Mouse (Mus musculus): ENCODE data around the gene Pnpla6. TPM values are rescaled to one million over a fixed set of nuclear protein-coding genes. Genes with fewer than 3 reads are reported as not detected.

Pnpla6 gene
- 41.7 and 63.8 TPM in 2 replicates for total RNA-seq (2021)
- long read RNA-seq, full-length matches to known transcripts: 3 of 34 reads
- long read RNA-seq, partial matches to known transcripts: 17 of 34 reads
- long read RNA-seq, other reads (novel, unspliced or antisense): 14 of 34 reads

DNA sequence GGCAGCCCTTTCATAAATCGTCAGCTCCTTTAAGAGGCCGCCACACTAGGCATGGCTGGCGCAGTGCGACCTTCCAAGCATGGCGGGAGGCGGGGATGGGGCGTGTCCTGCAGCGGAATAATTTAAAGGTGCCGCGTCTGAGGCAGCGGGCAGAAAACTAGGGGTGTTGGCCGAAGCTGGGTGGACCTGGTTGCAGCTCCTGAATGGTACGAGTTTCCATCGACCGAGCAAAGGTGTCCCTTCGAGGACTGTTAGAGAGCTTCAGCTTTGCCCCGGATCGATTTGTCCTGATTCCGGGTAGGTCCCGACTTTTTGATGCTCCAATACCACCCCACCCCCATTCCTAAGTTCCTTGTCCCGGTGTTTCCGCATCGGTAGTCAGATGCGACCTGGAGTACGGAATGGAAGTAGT lies at the start of gene Pnpla6:
Gene Pnpla6, plus strand, starts transcription at position 125 of the 412 bp plus-strand sequence.
- DNase-seq: peak; percentile 91

DNA sequence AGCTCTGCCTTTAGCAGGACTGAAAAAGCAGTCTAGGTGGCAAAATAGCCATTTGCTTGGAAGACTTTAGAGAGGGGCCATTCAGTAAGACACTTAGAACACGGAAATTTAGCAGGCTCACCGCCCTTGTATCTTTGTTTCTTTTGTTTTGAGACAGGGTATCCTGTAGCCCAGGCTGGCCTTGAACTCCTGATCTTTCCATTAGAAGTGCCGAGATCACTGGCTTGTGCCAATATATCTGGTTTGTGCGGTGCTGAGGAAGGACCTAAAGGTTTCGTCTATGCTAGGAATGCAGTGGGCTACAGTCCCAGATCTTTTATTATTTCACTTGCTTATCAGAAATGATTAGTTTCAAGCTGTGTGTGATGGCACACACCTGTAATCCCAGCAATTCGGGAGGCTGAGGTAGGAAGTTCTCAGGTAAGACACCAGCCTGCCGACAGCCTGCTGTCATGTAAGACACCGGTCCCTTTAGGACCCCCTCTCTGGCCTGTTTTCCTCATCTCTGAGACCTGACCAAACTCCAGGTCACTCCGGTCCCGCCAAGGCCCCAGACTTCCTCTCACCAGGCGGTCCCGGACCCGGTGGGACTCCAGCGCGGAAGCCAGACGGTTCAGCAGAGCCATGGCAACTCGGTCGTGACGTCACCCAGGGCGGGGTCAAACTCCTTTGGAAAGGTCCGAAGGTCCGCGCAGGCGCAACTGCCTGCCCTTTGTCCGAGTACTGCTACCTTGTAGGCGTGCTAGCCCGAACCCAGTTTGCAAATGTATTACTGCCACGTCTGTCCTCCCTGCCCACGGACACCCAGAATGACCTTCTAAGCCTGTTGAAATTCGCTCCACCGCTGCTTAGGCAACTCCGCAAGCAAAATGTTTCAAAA lies 47.9 kb upstream of the Pnpla6 start, which contains the start of gene Pex11g:
Gene Pex11g, minus strand, starts transcription at position 675 of the 880 bp plus-strand sequence.
- DNase-seq: peak; percentile 100

DNA sequence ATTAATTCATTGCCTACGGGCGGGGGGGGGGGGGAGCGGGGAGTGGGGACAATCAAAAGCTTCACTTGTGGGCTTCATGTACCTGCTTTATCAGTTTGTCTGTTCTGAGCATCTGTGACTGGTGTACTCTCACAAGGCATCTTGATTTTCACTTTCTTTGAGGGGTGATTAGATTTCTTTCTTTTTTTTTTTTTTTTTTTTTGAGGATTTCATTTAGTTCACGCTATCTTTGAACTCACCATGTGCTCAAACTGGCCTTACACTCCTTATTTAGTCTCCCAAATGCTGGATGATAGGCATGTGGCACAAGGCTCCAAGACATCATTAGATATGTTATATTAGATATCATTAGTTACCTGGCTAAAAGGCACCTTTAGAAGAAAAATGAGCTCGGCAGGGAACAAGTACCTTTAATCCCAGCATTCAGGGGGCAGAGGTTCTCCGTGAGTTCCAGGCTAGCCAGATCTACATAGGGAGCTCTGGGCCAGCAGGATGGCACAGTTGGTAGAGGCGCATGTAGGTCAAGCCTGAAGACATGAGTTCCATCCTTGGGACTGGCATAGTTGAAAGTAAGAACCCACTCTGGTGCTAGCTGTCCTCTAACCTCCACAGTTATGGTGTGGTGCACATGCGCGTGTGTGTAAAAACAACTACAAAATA lies 47.2 kb upstream of the Pnpla6 start:
- no peak for DNase-seq

DNA sequence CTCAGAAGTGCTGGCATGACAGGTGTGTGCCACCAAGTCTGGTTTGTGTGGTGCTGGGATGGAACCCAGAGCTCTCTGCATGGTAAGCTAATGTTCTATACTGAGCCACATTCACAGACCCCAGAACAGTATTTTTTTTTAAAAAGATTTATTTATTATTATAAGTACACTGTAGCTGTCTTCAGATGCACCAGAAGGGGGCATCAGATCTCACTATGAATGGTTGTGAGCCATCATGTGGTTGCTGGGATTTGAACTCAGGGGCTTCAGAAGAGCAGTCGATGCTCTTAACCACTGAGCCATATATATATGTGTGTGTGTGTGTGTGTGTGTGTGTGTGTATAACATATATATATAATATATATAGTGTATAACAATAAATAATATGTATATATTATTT lies 46.3 kb upstream of the Pnpla6 start:
- no peak for DNase-seq

DNA sequence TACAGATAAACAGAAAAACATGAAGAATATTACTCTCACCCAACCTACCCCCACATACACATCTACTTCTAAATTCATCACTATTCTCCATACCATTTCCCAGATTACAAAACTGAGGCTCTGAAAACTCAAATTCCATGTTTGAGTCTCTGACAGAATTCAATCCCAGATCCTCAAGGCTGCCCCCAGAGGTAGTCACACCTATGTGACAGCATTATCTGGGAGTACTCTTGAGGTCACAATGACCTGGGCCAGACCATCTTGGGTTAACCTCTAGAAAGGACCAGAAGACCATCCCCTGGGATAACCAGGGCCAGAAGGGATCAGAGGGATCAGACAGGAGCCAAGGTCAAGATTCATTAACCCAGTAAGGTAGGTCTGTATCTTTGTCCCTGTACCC lies 44.6 kb upstream of the Pnpla6 start, which contains the start of gene Tex45:
Gene Tex45, plus strand, starts transcription at position 301 of the 400 bp plus-strand sequence.
- no peak for DNase-seq

DNA sequence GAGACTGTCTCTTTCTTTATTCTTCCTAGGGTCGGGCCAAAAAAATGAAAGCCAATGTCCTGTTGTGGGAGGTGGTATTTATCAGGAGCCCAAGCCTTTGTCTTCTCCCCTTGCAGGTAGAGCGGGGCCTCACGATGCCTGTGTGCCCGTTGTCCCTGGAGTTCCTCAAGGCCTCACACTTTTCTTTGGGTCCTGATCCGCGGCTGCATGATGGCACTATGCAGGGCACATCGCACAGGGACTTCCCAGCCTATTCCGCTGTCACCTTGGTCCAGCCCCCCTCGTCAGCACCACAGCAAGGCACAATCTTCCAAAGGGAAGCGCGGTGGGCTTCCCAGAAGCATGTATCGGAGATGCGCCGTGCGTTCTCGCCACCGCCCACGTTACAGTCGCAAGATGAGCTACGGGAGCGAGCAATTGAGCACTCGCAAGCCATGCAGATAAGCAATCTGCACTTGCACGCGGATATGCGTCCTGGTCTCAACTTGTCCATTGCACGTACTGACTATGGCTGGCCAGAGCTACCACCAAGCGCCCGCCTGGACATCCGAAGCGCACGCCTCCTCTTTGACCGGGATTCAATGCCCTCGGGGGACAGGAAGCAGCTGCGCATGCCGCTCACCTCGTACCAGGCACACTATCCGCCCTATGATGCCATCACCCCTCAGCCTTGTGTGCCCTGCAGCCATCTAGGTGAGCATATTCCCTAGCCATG lies 39.3 kb upstream of the Pnpla6 start:
- no peak for DNase-seq

DNA sequence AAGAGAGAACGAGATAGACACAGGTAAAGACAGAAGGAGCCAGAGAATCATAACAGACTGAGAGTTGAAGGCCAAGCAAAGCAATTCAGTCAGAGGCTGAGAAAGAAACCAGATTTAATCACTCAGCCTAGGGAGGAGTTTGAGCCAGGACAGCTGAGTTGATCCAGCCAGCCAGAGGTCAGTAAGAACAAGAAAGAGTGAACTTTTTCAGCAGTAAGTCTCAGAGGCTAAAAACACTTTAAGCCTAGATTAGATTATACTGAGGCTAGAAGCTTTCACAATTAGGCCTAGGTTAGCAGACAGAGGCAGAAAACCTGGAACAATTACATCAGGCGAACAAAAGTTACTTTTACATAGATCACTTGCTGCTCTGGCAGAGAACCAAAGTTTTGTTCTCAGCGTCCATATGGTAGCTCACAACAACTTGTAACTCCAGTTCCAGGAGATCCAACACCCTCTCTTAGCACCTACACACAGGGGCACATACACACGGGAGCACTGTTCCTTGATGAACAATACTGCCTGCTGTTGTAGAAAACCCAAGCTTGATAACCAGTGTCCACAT lies 34.9 kb upstream of the Pnpla6 start:
- no peak for DNase-seq

DNA sequence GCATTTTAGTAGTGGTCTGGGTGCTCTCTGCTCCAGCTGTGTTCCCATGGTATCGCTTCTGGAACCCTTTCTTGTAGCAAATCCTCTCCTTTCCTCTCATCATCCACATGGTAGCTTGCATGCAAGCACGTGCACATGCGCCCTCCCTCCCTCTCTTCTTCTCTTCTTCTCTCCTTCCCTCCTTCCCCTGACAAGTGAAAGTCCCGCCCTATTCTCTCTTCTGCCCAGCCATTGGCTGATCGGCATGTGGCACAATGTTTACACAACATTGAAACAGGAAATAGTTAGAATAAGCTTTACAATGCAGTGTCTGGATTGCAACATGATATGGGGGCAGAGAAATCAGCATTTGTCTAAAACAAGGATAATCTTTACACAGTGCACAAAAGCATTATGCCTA lies 33.6 kb upstream of the Pnpla6 start:
- DNase-seq: no peak

DNA sequence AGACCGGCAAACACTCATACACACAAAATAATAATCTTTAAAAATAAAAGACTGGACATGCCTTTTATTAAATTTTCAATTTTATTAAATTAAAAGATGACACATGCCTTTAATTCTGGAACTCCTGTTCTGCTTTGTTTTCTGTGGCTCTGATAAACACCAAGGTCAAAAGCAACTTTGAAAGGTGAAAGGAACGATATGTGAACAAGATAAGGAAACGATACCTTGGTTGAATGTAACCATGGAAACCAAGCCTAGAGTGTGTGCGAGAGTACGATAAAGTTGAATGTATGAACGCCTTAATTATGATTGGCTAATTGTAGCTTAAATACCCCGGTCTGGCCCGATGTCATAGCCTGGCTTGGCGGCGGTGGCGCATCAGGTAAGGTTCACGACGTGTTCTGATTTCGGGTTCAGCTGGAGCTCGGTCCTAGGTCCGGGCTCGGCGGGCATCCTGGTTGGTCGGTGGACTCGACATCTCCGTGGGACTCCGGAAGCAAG lies 32.9 kb upstream of the Pnpla6 start:
- no peak for DNase-seq

DNA sequence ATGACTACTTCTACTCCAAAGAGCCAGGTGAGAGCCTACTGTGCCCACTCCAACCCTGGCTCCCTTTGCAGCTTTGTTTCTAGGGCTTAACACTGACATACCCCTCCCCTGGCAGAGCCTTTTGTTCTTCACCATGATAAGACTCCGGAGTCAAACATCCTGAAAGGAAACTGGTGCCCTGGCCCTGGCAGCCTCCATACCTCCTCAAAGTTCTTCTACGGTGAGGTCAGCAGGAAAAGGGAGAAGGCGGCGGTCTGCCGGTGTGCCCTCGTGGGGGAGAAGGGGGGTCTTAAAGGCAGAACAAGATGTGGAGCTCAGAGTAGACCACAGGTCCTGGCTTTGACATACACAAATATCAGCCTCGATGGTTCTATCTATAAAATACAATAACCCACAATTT lies 31.6 kb upstream of the Pnpla6 start:
- no peak for DNase-seq

DNA sequence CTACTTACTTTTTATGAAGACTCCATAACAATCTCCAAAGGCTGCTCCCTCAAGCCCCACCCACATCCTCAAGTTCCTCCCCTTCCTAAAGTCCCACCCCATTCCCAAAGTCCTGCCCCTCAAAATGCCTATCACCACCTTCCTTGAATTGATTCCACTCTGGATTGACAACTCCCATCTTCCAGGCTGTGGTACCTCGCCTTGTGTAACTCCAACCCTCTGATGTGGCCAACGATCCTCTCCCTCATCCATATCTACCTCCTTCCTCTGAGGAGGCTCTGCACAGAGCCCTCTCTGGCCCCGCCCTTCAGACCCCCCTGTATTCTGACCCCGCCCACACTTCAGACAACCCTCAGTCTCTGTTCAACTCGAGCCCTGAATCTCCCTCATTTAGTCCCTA lies 30.0 kb upstream of the Pnpla6 start:
- no peak for DNase-seq

DNA sequence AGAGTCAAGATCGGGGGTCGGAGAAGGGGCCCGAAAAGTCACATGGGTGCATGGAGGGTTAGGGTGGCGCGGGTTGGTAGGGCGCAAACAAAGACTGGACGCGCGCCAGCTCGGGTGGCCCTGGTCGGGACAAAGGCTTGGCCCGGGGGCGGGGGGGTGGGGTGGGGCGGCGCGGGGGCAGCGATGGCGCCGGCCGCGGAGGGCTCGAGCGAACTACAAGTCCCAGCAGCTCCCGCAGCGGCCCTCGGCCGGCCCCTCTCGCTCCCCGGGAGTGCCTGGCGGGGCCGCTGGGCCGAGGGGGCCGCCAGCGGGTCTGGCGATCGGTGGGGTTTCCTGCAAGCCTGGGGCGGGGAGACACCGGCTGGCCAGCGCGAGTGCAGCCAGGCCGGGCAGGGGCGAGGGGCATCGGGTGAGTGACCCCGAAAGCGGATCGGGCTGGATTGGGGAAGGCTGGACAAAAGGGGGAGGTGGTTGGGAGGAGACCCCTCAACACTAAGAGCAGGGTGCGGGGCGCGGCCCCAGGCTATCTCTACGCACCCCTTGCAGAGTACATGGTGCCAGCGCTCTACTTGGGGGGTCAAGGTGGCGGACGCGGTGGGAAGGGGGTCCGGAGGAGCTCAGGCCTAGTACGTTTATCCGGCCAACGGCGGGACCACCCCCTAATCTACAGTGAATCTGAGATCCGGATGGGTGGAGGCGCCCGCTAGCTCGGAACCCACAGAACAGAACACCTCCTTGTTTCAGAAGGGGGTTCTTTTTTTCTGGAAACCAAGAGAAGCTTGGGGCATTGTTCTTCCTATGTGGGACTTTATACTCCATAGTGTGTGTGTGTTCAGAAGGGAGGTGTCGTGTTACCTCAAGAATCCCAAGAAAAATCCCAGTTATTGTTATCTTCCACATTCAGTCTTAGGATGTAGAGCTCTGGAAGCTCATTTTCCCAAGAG lies 22.0 kb upstream of the Pnpla6 start, which contains the start of gene Zfp358:
Gene Zfp358, plus strand, starts transcription at position 238 of the 944 bp plus-strand sequence.
- DNase-seq: peak; percentile 82

DNA sequence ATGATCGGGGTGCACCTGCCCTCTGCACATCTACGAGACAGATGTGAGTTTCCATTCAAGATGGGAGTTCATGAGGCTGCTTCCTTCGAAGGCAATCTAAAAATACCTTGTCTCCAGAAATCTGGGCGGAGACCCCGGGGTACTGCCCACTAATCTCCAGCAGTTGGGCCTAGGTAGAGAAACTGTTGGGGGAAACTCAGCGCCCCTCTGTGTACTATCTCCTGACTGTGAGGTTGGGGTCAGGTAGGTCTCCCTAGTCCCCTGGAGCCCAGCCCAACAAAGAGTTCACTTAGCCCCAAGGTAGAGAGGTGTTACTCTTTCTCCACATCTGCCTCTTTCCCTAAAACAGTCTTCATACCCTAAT lies 21.4 kb upstream of the Pnpla6 start:
- DNase-seq: no peak

DNA sequence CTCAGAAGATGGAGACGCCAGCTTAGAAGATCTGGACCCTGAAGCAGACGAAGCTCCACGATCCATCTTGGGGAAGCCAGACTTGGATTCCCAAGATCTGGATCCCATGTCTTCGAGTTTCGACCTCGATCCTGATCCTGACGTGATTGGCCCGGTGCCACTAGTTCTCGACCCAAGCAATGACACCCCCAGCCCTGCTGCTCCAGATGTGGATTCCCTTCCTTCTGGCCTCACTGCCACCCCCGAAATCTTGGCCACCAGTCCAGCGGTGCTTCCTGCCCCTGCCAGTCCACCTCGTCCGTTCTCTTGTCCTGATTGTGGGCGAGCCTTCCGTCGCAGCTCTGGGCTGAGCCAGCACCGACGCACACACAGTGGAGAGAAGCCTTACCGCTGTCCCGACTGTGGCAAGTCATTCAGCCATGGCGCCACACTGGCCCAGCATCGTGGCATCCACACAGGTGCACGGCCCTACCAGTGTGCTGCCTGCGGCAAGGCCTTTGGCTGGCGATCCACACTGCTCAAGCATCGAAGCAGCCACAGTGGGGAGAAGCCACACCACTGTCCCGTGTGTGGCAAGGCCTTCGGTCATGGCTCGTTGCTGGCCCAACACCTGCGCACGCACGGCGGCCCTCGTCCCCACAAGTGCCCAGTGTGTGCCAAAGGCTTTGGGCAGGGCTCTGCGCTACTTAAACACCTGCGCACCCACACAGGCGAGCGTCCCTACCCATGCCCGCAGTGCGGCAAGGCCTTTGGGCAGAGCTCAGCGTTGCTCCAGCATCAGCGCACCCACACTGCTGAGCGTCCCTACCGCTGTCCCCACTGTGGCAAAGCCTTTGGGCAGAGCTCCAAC lies 19.4 kb upstream of the Pnpla6 start:
- no peak for DNase-seq

DNA sequence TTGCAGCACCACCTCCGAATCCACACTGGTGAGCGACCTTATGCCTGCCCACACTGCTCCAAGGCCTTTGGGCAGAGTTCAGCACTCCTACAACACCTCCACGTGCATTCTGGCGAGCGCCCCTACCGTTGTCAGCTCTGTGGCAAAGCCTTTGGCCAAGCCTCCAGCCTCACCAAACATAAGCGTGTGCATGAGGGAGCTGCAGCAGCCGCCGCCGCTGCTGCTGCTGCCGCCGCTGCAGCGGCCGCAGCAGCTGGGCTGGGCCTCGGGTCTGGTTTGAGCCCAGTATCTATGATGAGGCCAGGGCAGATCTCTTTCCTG lies 18.8 kb upstream of the Pnpla6 start:
- DNase-seq: no peak

DNA sequence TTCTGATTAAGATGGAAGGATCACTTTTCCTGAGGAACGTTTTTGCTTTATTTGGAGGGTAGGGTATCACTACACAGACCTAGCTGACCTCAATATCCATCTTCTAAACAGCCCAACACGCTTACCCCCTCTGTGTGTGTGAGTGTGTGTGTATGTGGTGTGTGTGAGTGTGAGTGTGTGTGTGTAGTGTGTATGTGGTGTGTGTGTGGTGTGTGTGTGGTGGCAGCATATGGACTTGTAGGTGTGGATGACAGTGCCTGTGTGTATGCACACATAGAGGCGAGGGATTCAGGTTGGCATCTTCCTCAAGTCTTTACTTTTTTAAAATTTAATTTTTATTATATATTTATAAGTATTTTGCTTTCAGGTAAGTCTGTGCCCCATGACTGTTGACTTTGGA lies 16.6 kb upstream of the Pnpla6 start:
- DNase-seq: no peak

DNA sequence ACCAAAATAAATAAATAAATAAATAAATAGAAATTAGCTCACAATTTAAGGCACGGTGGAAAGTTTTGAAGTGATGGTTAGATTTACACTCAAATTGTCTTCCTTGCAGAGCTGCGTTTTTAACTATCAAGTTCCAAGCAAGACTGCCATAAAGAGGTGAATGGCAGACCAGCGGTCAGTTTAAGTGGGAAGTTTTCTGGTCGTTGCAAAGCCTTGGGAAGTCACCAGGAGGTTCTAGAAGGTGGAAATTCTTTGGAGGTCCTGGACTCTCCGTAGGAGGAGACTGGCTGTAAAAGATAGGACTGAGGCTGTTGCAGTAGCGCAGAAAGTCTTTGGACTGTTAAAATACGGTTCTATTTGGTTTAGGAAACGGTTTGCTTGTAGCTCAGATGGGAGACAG lies 15.4 kb upstream of the Pnpla6 start:
- no peak for DNase-seq

DNA sequence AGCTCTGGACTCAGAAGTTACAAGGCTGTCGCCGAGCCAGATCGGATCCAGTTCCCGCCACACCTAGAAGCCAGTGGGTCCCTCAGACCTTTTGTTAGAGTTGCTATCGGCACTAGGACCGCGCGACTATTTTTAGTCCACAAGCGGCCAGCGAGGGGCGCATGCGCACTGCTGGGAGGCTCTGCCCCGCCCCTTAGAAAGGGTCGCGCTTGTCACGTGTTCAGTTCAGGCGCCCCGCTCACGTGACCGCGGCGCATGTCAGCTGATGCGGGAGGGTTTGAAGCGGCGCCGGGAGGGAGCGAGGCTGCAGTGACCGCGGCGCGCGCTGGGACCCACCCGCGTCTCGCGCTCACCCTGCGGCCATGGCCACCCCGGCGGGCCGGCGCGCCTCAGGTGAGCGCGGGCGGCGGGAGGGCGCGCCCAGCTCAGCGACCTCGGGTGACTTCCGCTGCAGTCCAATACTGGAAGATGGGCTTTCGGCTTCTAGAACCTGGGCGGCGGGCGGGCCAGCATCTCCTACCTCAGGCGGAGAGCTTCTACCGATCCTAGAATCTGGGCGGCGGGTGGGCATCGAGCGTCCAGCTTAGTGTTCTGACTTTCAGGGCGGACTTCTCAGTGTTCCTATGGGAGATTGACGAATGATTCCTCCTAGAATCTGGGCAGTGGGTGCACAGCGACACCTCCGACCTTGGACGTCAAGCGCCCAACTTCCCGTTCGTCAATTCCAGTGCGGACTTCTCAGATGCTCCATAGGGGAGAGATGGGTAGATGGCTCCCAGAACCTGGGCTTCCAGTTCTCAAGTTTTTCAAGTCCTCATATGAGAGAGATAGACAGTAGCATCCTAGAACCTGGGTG lies 14.7 kb upstream of the Pnpla6 start, which contains the start of gene Mcoln1:
Gene Mcoln1, plus strand, starts transcription at position 223 of the 856 bp plus-strand sequence.
- peak; percentile 98 for DNase-seq

DNA sequence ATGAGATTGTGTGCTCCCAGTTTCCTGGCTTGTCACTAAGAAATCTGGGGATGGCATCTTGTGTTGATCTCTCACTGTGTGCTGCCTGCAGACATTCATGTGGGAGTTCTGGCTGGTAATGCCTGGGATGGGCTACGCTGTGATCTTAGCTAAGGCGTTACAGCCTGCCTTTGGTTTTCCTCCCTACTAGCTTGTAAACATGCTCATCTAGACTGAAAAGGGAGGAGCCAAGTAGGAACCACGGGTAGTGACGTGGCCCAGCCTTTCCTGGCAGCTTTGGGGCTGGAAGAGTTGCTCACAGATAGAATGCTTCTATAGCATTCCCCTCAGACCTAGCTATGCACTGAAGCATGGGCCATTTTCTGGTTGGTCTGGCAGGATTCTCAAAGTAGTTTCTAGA lies 13.0 kb upstream of the Pnpla6 start:
- DNase-seq: no peak

All from adrenal gland, postnatal 25 days (tissue).